Mouse (Mus musculus): ENCODE data around the gene Mgat5b.

- TF ChIP-seq CTCF (IDR thresholded peaks at IDR 0.05; ENCODE audit: low read depth, low read length) (no peak), GATA1 (IDR thresholded peaks at IDR 0.05; ENCODE audit: borderline replicate concordance, low read length) (no peak), TAL1 (conservative IDR thresholded peaks at IDR 0.05; ENCODE audit: low read depth, low read length) (no peak), GATA2 (IDR thresholded peaks at IDR 0.05; ENCODE audit: borderline replicate concordance, low read depth, low read length) (no peak)
These were observed 54.8 kb downstream of the Mgat5b start for GRCm38 (mm10) chr11:116973508-116973907.
